Mouse (Mus musculus) cerebellum, adult 2 months (tissue): ENCODE results near the gene Tpbgl. TPM values are rescaled to one million over a fixed set of nuclear protein-coding genes. Genes with fewer than 3 reads are reported as not detected.

ENCODE experiments used
- DNase-seq, 2 experiments: peaks; one replicate each; pipeline ENCODE4 v3.0.0; 2021
- H3K27ac ChIP-seq: fragments of 200-500 bp; 2 replicates; pipeline ENCODE4 v1.5.1; 2012; ENCODE audit warnings: low read length, control low read depth, inconsistent platforms; ENCODE audit not compliant: insufficient read depth
- H3K27me3 ChIP-seq: fragments of 200-500 bp; 2 replicates; pipeline ENCODE4 v1.6.1; 2012; ENCODE audit warnings: inconsistent platforms, mild to moderate bottlenecking, low read length, moderate library complexity; ENCODE audit not compliant: control insufficient read depth, insufficient read depth
- H3K4me1 ChIP-seq: fragments of 200-500 bp; 2 replicates; pipeline ENCODE4 v1.6.1; 2011; ENCODE audit warnings: low read length; ENCODE audit not compliant: control insufficient read depth, insufficient read depth
- H3K4me3 ChIP-seq: fragments of 200-500 bp; replicated peaks from 2 replicates; pipeline ENCODE3; 2011; ENCODE audit warnings: mild to moderate bottlenecking, low read depth, low read length, control low read depth; ENCODE audit not compliant: insufficient read depth
- CTCF ChIP-seq: fragments of 200-500 bp; IDR thresholded peaks from 2 replicates; pipeline ENCODE4 v1.5.1; 2011; ENCODE audit warnings: low read depth, mild to moderate bottlenecking, control low read depth, low read length, moderate library complexity, borderline replicate concordance; ENCODE audit not compliant: insufficient read depth
- POLR2A ChIP-seq: fragments of 200-500 bp; IDR thresholded peaks from 2 replicates; pipeline ENCODE4 v1.6.1; 2011; ENCODE audit warnings: low read length, control low read depth, borderline replicate concordance; ENCODE audit not compliant: insufficient read depth
- WGBS: fragments of 180-500 bp; shearing (Covaris S2); methylation state at CpG from one replicate; pipeline ENCODE4 v1.1.7; 2018; 5-methylcytosine and 5-hydroxymethylcytosine counted together
- polyA plus RNA-seq: library from polyadenylated mRNA; depleted of rRNA; stranded (reverse); fragments of >200 nt; gene quantifications from 2 replicates; pipeline ENCODE4 v1.2.3, GENCODE M21; 2012; rRNA removed

Tpbgl gene
- polyA plus RNA-seq: 4.0 and 4.8 TPM in 2 replicates

GRCm38 (mm10) chr7:99626376-99627270 lies at the start of gene Tpbgl:
TSS of gene Tpbgl (minus strand) at chr7:99627103.
- peak; percentile 21 to 30 for DNase-seq
- Histone ChIP-seq H3K27me3 (peaks cover 3% of the 10 kb centered on the region; the same call in 1 of the 2 replicates), H3K27ac (no peak within 1 kb of the TSS), H3K4me3 (peak within 1 kb of the TSS; percentile 24), H3K4me1 (no peaks in the 10 kb centered on the region)
- TF ChIP-seq POLR2A (no peak), CTCF (no peak)
- WGBS: under 1% methylated on average over 83 of the region's 83 CpGs

DNA sequence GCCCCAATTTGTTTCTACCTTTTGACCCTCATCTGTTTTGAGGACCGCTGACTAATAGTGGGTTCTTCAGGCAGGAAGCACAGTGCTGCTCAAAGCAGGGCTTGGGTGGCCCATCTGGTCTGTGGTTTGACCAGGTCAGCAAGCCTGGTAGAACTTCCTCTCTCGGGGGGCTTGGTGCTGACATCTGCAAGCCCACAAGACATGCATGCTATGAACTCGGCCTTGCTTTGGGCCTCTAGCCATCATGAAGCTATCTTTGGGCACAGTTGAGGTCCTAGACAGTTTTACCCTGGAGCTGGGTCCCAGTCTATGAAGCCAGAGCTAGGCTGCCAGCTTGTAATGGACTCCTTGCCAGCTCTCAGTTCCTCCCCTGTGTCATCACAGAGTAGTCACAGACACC lies 48.0 kb upstream of the Tpbgl start:
- no peak for DNase-seq
- no peaks in the 10 kb centered on the region for H3K27me3 ChIP-seq
- no peak overlapping the region for H3K4me3 ChIP-seq
- no peak for TF ChIP-seq CTCF
- no peak for TF ChIP-seq POLR2A
- H3K27ac ChIP-seq: no peak overlapping the region
- WGBS: 77% methylated on average over 3 of the region's 3 CpGs
- no peaks in the 10 kb centered on the region for H3K4me1 ChIP-seq

GRCm38 (mm10) chr7:99674209-99674608 lies 47.3 kb upstream of the Tpbgl start:
- Histone ChIP-seq H3K4me1 (0 out of 2 replicates have a peak, but pooled peaks cover under 1% of the 10 kb centered on the region), H3K27me3 (no peaks in the 10 kb centered on the region), H3K4me3 (no peak overlapping the region), H3K27ac (no peak overlapping the region)
- 89% methylated on average over 5 of the region's 5 CpGs for WGBS
- TF ChIP-seq POLR2A (no peak), CTCF (no peak)
- no peak for DNase-seq

GRCm38 (mm10) chr7:99673188-99673587 lies 46.3 kb upstream of the Tpbgl start:
- no peak for TF ChIP-seq POLR2A
- TF ChIP-seq CTCF: no peak
- H3K27me3 ChIP-seq: no peaks in the 10 kb centered on the region
- WGBS: 84% methylated on average over 8 of the region's 8 CpGs
- no peak overlapping the region for H3K4me3 ChIP-seq
- DNase-seq: no peak
- H3K4me1 ChIP-seq: peaks cover 5% of the 10 kb centered on the region; the same call in 1 of the 2 replicates
- H3K27ac ChIP-seq: no peak overlapping the region

DNA sequence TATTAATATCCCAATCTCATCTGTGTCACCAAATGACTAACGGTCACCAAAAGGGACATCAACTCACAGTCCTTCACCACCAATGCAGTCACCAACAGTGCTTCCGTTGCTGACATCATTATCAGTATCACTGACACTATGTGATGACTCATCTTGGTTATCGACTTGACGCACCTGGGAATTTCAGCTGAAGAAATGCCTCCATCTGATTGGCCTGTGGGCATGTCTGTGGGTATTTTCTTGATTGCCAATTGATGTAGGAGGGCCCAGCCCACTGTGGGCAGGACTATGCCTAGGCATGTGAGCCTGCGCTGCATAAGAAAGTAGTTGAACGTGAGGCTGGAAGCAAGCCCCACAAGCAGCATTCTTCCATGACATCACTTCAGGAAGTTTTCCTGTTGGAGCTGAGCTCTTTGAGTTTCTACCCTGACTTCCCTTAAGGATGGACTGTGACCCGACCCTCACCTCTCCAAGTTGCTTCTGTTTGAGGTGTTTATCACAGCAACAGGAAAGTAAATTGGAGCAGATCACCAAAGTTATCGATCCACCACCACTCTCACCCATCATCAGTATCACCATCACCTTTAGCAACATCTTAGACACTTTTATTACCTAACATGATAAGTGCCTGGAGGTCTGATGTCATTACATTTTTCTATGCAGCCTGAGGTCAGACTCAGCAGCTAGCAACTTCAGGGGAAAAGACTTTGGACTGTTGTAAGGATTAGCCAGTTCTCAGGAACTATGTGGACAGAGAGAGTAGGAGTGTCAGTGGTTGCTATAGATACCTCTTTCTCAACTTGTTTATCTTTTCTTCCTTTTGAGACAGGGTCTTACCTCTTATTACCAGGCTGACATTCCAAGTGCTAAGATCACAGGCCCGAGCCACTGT lies 44.9 kb upstream of the Tpbgl start:
- H3K27ac ChIP-seq: no peak overlapping the region

GRCm38 (mm10) chr7:99670915-99671314 lies 44.0 kb upstream of the Tpbgl start:
- Histone ChIP-seq H3K27ac (no peak overlapping the region), H3K4me3 (no peak overlapping the region), H3K4me1 (peaks cover 15% of the 10 kb centered on the region), H3K27me3 (no peaks in the 10 kb centered on the region)
- WGBS: 78% methylated on average over 4 of the region's 4 CpGs
- no peak for TF ChIP-seq POLR2A
- no peak for TF ChIP-seq CTCF
- DNase-seq: no peak

More for the DNA sequence above, 44.9 kb upstream of the Tpbgl start:
- Histone ChIP-seq H3K4me3 (no peak overlapping the region), H3K4me1 (peaks cover 9% of the 10 kb centered on the region; the same call in 1 of the 2 replicates), H3K27me3 (no peaks in the 10 kb centered on the region)
- TF ChIP-seq CTCF (no peak), POLR2A (no peak)
- no peak for DNase-seq
- WGBS: 91% methylated on average over 9 of the region's 9 CpGs

DNA sequence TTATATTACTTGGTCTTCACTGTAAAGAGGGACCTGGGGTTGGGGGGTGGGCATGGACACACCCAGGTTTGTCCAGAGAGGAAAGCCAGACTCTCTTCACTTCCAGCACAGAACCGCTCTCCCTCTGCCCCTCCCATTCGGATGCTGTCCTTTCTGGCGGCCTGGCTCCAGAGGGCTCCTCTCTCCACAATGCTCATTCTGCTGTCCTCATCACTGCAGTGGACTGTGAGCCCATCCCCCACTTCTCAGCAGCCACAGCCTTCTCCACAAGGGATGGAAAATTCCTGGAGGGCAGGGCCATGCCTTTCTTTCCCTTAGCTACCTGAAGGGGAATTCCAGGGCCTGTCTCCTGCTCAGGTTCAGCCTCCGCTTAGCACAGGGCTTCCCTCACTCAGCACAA lies 41.9 kb upstream of the Tpbgl start:
- no peaks in the 10 kb centered on the region for H3K27me3 ChIP-seq
- 76% methylated on average over 4 of the region's 4 CpGs for WGBS
- no peak overlapping the region for H3K4me3 ChIP-seq
- peak; percentile 50 to 62 for DNase-seq
- no peak for TF ChIP-seq CTCF
- TF ChIP-seq POLR2A: no peak
- no peak overlapping the region for H3K27ac ChIP-seq
- H3K4me1 ChIP-seq: peaks cover 36% of the 10 kb centered on the region
